Mouse (Mus musculus) G1E (cell line): Measurements from ENCODE around the gene Cnpy1. TPM values are rescaled to one million over a fixed set of nuclear protein-coding genes. Genes with fewer than 3 reads are reported as not detected.

Experiments used
- ATAC-seq: 2 replicates; pipeline ENCODE4 v1.8.0; 2016; ENCODE audit warnings: mild to moderate bottlenecking; ENCODE audit not compliant: insufficient number of reproducible peaks, poor library complexity, low FRiP score, severe bottlenecking; ENCODE audit errors: extremely low read depth
- DNase-seq: peaks from one replicate; pipeline ENCODE4 v3.0.0; 2012; ENCODE audit warnings: low spot score
- H3K27me3 ChIP-seq: 2 replicates; pipeline ENCODE4 v1.6.1; 2012; ENCODE audit warnings: mild to moderate bottlenecking, low read length, inconsistent platforms; ENCODE audit not compliant: insufficient read depth
- H3K36me3 ChIP-seq: replicated peaks from 2 replicates; pipeline ENCODE3; 2012; ENCODE audit warnings: mild to moderate bottlenecking, inconsistent platforms
- H3K4me1 ChIP-seq: 2 replicates; pipeline ENCODE4 v1.6.1; 2012; ENCODE audit warnings: low read depth, low read length, inconsistent platforms, mixed read lengths; ENCODE audit not compliant: insufficient read depth
- H3K4me3 ChIP-seq: 2 replicates; pipeline ENCODE4 v1.5.1; 2012; ENCODE audit warnings: low read depth, mild to moderate bottlenecking, inconsistent platforms, low read length, moderate library complexity, mixed read lengths
- H3K9me3 ChIP-seq: replicated peaks from 2 replicates; pipeline ENCODE4 v1.6.1; 2012; ENCODE audit warnings: inconsistent platforms
- CTCF ChIP-seq: IDR thresholded peaks from 2 replicates; pipeline ENCODE4 v1.5.1; 2012; ENCODE audit warnings: low read depth, low read length, inconsistent platforms, mixed read lengths
- GATA1 ChIP-seq: IDR thresholded peaks from 2 replicates; pipeline ENCODE4 v1.6.1; 2012; ENCODE audit warnings: borderline replicate concordance, low read length, inconsistent platforms, mixed read lengths
- GATA2 ChIP-seq: IDR thresholded peaks from 2 replicates; pipeline ENCODE4 v1.6.1; 2012; ENCODE audit warnings: low read depth, low read length, inconsistent platforms, borderline replicate concordance
- POLR2AphosphoS5 ChIP-seq: IDR thresholded peaks from 2 replicates; pipeline ENCODE4 v1.6.1; 2012; ENCODE audit warnings: low read depth, low read length, inconsistent platforms; ENCODE audit not compliant: insufficient replicate concordance
- TAL1 ChIP-seq: conservative IDR thresholded peaks from 2 replicates; pipeline ENCODE4 v1.6.1; 2012; ENCODE audit warnings: low read depth, low read length, inconsistent platforms, mixed read lengths
- polyA plus RNA-seq: library from polyadenylated mRNA; stranded (reverse); fragments of >175 nt; gene quantifications from 2 replicates; pipeline ENCODE4 v1.2.3, GENCODE M21; 2012
- total RNA-seq, 2 experiments: library from RNA; stranded (forward) in 1 of 2; stranded (reverse) in 1 of 2; fragments of 200-1000 nt in 1 of 2; fragments of >200 nt in 1 of 2; fragmentation: Nextera tagmentation in 1 of 2; gene quantifications; 2 replicates each; pipeline ENCODE4 v1.2.3; 2014 to 2017

Gene Cnpy1
- total and polyA plus RNA-seq, 3 experiments = 0.16 TPM; not detected in 2

DNA sequence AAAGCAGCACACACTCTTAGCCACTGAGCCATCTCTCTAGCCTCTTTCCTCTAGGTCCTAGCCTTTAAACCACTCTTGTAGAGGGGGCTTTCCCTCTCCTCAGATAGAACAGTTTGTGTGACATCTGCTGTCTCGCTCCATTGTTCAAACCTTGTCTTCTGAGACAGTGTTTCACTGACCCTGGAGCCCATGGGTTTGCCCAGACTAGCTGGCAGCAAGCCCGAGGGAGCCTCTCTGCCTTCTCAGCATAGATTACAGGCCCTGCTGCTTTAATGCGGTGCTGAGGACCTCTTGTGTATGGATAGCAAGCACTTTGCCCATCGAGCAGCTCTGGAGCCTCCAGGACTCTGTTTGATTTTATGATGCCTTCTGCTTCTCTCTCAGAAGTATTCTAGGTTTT is 8.6 kb downstream of the Cnpy1 start:
- DNase-seq = no peak
- TF ChIP-seq TAL1 = no peak
- no peaks in the 10 kb centered on the region for H3K4me1 ChIP-seq
- H3K4me3 ChIP-seq = no peak overlapping the region
- no peaks in the 10 kb centered on the region for H3K36me3 ChIP-seq
- H3K9me3 ChIP-seq = no peaks in the 10 kb centered on the region
- no peak for ATAC-seq
- H3K27me3 ChIP-seq = peaks cover 17% of the 10 kb centered on the region

DNA sequence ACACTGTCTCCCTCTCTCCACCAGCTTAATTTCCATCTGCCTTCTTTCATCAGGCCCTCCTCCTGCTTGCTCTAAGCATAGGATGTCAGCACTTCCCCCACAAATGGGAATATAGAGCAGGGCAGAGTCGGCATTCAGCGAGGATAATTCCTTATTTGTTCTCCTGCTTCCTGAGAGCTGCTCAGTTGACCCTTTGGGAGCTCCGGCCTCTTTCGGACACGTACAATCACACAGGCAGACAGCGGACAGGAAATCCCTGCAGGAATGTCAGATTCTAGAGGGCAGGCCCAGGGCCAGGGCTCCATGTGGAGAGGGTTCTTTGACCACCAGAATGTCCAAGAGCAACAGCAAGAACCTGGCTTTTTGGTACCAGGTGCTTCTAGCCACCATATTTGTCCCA is 9.5 kb downstream of the Cnpy1 start:
- Histone ChIP-seq H3K4me3 (no peak overlapping the region), H3K36me3 (no peaks in the 10 kb centered on the region), H3K27me3 (peaks cover 17% of the 10 kb centered on the region), H3K9me3 (no peaks in the 10 kb centered on the region), H3K4me1 (no peaks in the 10 kb centered on the region)
- DNase-seq (no peak), ATAC-seq (no peak)
- TF ChIP-seq POLR2AphosphoS5 = no peak
- no peak for TF ChIP-seq TAL1
- TF ChIP-seq GATA2 = no peak
- TF ChIP-seq GATA1 = no peak
- no peak for TF ChIP-seq CTCF

DNA sequence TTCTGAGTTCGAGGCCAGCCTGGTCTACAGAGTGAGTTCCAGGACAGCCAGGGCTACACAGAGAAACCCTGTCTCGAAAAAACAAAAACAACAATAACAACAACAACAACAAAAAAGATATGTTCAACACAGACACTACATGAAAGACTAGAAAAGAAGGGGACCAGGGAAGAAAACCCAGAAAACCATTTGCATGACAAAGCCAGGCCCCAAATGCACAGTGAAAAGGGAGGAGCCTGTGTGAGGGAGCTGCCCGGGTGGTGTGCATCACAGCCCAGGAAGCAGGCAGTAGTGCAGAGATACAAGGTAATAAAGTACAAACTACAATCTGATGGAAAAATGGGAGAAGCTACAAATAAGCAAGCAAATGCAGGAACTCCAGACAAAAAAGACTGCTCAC is 13.5 kb downstream of the Cnpy1 start:
- TF ChIP-seq GATA2 = no peak
- TF ChIP-seq GATA1 = no peak
- TF ChIP-seq POLR2AphosphoS5 = no peak
- no peak for TF ChIP-seq CTCF
- TF ChIP-seq TAL1 = no peak
- Histone ChIP-seq H3K36me3 (no peaks in the 10 kb centered on the region), H3K27me3 (peaks cover 15% of the 10 kb centered on the region), H3K9me3 (no peaks in the 10 kb centered on the region), H3K4me1 (no peaks in the 10 kb centered on the region), H3K4me3 (no peak overlapping the region)
- no peak for ATAC-seq
- DNase-seq = no peak

DNA sequence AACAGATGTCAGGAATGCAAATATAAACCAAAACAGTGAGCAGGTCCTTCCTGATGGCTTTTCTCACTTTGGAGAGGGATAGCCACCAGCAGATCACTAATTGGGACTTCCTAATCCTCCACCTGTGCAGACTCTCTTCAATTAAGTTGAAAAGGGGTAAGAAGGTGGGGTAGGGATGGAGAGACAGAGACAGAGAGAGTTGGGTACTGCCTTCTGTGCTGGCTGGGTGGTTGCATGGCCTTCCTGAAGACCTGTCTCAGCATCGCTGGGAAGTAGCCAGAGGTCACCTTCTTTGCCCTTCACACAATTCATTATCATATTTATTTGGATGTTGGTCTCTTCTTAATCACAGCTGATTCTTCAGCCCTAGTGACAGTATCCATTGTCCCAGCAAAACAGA is 26.0 kb downstream of the Cnpy1 start:
- Histone ChIP-seq H3K9me3 (no peaks in the 10 kb centered on the region), H3K36me3 (no peaks in the 10 kb centered on the region), H3K4me3 (no peak overlapping the region), H3K27me3 (peaks cover 5% of the 10 kb centered on the region; the same call in 1 of the 2 replicates), H3K4me1 (no peaks in the 10 kb centered on the region)
- TF ChIP-seq CTCF (no peak), TAL1 (no peak), POLR2AphosphoS5 (no peak), GATA1 (no peak), GATA2 (no peak)
- no peak for DNase-seq
- no peak for ATAC-seq

DNA sequence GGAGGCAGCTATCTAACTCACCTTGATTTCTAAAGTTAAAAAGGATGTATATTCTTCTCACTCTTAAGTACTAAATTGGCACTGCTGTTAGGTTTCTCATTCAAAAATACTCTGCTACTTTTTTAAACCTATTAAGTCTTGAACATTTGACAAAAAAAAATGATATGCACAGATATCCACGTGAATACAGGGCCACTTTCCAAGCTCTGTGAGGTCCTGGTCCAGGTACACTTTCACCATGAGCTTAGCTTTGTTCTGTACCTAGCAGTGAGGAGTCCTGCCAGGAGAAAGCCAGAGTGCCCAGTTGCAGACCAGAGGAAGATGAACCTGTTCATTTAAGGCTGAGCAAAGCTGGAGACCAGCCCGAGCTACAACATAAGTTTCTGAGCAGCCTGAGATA is 32.2 kb downstream of the Cnpy1 start:
- no peaks in the 10 kb centered on the region for H3K9me3 ChIP-seq
- TF ChIP-seq POLR2AphosphoS5 (no peak), TAL1 (no peak), CTCF (no peak)
- H3K27me3 ChIP-seq = peaks cover 22% of the 10 kb centered on the region
- no peaks in the 10 kb centered on the region for H3K36me3 ChIP-seq
- no peak overlapping the region for H3K4me3 ChIP-seq
- ATAC-seq = no peak
- DNase-seq = no peak
- no peaks in the 10 kb centered on the region for H3K4me1 ChIP-seq

DNA sequence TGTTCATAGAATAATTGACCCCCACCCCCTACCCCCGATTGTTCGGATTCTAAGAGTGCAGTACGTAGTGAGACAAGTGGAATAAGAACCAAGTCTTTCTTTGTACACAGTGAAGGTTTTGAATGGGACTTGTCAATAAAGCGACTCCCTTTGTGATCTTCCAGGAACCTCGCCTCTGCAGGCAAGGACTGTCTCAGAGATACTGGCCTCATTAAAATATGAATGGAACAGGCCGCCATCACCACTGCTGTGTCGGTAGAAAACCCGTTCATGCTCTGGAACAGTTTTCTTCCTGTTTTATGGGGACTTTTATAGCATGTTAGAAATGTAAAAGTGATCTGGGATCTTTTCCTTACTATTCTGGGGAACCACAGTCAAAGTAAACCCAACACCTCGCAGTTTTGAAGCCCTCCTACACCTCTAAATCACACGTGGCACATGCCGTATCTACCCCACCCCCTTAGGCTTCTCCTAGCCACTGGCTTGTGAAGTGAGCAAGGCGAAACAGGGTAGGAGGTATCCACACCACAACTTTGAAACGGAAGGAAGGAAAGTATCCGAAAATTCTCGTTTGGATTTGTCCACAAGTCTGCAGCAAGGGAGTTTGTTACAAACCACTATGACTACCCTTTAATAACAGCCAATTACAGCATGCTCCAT is 33.8 kb downstream of the Cnpy1 start:
- ATAC-seq = no peak
- no peak for DNase-seq
- Histone ChIP-seq H3K4me1 (no peaks in the 10 kb centered on the region), H3K27me3 (peaks cover 22% of the 10 kb centered on the region), H3K4me3 (no peak overlapping the region), H3K36me3 (no peaks in the 10 kb centered on the region), H3K9me3 (no peaks in the 10 kb centered on the region)
- TF ChIP-seq TAL1 = no peak
- TF ChIP-seq GATA1 = no peak
- TF ChIP-seq GATA2 = no peak
- TF ChIP-seq POLR2AphosphoS5 = no peak
- TF ChIP-seq CTCF = no peak
